Comparison of ENCODE assay signal across 9 mouse cellular contexts in genomic region chr8:117379131-117379530, GRCm38 (mm10).
DNase-seq lines count a peak whose midpoint lies in the region; ATAC-seq and TF ChIP-seq lines count a peak whose summit lies in the region.
"Had no signal": no experiment of that assay in that cellular context is flagged by ENCODE, and none has a peak within 500 bp of the region (broad histone marks: within the 10 kb centered on the region; RNA-seq: fewer than 3 reads in every experiment).

No protein-coding gene starts in this region.

- no peak overlapping the region for H3K4me2 ChIP-seq in midbrain, postnatal 0 days (ENCODE audit: low read depth, low read length, poor library complexity, severe bottlenecking)
- H3K4me2 ChIP-seq: heart, embryonic 13.5 days had no signal

- no peaks in the 10 kb centered on the region for H3K27me3 ChIP-seq in midbrain, postnatal 0 days (ENCODE audit: insufficient read depth, low read length)
- H3K27me3 ChIP-seq: heart, embryonic 13.5 days had no signal

- peak; percentile 42 for DNase-seq in ovary, adult 18-20 months (ENCODE audit: low spot score)
- DNase-seq in ovary, postnatal 10 days (ENCODE audit: low spot score) = no peak
- DNase-seq in embryo, embryonic 9.5 days (ENCODE audit: extremely low spot score) = peak; percentile 32
- peak; percentile 67 for DNase-seq in heart, adult 18-20 months
- peak; percentile 55 to 57 for DNase-seq in kidney, adult 8-10 months
- DNase-seq in left cerebral cortex, postnatal 4 days = peak; percentile 63
- DNase-seq in midbrain, postnatal 0 days (ENCODE audit: low spot score) = peak; percentile 47
- DNase-seq in thymus, postnatal 25 days = peak; percentile 25

- no peak overlapping the region for H3K27ac ChIP-seq in midbrain, postnatal 0 days (ENCODE audit: low read depth, low read length)
- H3K27ac ChIP-seq: heart, embryonic 13.5 days had no signal

- no peaks in the 10 kb centered on the region for H3K9me3 ChIP-seq in midbrain, postnatal 0 days (ENCODE audit: low read length)
- H3K9me3 ChIP-seq: heart, embryonic 13.5 days had no signal

- no peak for ATAC-seq in midbrain, postnatal 0 days (ENCODE audit: low FRiP score)

- peaks cover 10% of the 10 kb centered on the region; the same call in 1 of the 2 replicates for H3K4me1 ChIP-seq in midbrain, postnatal 0 days (ENCODE audit: insufficient read depth, low read length)

- peak; percentile 60 for TF ChIP-seq CTCF in midbrain, postnatal 0 days (IDR thresholded peaks at IDR 0.05)

- no peak overlapping the region for H3K4me3 ChIP-seq in midbrain, postnatal 0 days (ENCODE audit: low read depth, low read length)
- H3K4me3 ChIP-seq: heart, embryonic 13.5 days had no signal

- H3K36me3 ChIP-seq in midbrain, postnatal 0 days (ENCODE audit: insufficient read depth, low read length) = no peaks in the 10 kb centered on the region

- no peak overlapping the region for H3K9ac ChIP-seq in midbrain, postnatal 0 days (replicated peaks; ENCODE audit: low read length, poor library complexity, severe bottlenecking)
- H3K9ac ChIP-seq: heart, embryonic 13.5 days had no signal

- intact Hi-C loops in left cerebral cortex, postnatal 4 days (cut with DNase I) = no loop called here

- 55% methylated on average over 9 of the region's 10 CpGs for WGBS in midbrain, postnatal 0 days
